Comparison of ENCODE assay signal across 9 mouse cellular contexts in genomic region chr17:26892635-26893375, GRCm38 (mm10). TPM values are rescaled to one million over a fixed set of nuclear protein-coding genes. Genes with fewer than 3 reads are reported as not detected.
DNase-seq lines count a peak whose midpoint lies in the region; ATAC-seq lines count a peak whose summit lies in the region.
"Had no signal": no experiment of that assay in that cellular context is flagged by ENCODE, and none has a peak within 500 bp of the region (broad histone marks: within the 10 kb centered on the region; RNA-seq: fewer than 3 reads in every experiment).

No protein-coding gene starts in this region.

- ATAC-seq in frontal cortex, adult (ENCODE audit: low TSS enrichment) = peak; percentile 31; the same call in 1 of the 2 replicates

- peaks cover 29% of the 10 kb centered on the region; the same call in 1 of the 2 replicates for H3K27me3 ChIP-seq in limb, embryonic 10.5 days (ENCODE audit: low read depth, poor library complexity, severe bottlenecking)

- no peaks in the 10 kb centered on the region for H3K36me3 ChIP-seq in limb, embryonic 10.5 days

- H3K9me3 ChIP-seq in limb, embryonic 10.5 days (replicated peaks) = no peaks in the 10 kb centered on the region

- no peak for DNase-seq in frontal cortex, postnatal 25 days (ENCODE audit: low spot score in 2 of 2)
- DNase-seq in heart, postnatal 10 days = peak; percentile 61 to 73
- no peak for DNase-seq in limb, embryonic 10.5 days (ENCODE audit: low spot score)
- no peak for DNase-seq in embryo, embryonic 9.5 days (ENCODE audit: extremely low spot score)
- no peak for DNase-seq in c-Kit-positive CD71-positive TER-119-positive erythroid progenitor cells, embryonic 14.5 days (ENCODE audit: low spot score)
- no peak for DNase-seq in lung, postnatal 10 days

- intact Hi-C loops in heart, postnatal 10 days (cut with DNase I) = no loop called here

- peak overlapping the region; percentile 22; the same call in 1 of the 2 replicates for H3K4me3 ChIP-seq in brown adipose tissue, adult 24 weeks (ENCODE audit: insufficient read depth, low read depth, low read length)
- no peak overlapping the region for H3K4me3 ChIP-seq in limb, embryonic 10.5 days

- no peaks in the 10 kb centered on the region for H3K4me1 ChIP-seq in brown adipose tissue, adult 24 weeks (ENCODE audit: control insufficient read depth, insufficient read depth, insufficient read length, low read length)
- peaks cover 26% of the 10 kb centered on the region for H3K4me1 ChIP-seq in limb, embryonic 10.5 days

- 56% methylated on average over 16 of the region's 16 CpGs for WGBS in limb, embryonic 10.5 days

- H3K27ac ChIP-seq in brown adipose tissue, adult 24 weeks (replicated peaks; ENCODE audit: low read depth, low read length) = no peak overlapping the region
- H3K27ac ChIP-seq in limb, embryonic 10.5 days = peak overlapping the region; percentile 28; the same call in 1 of the 2 replicates

RNA-seq across cellular contexts. Expression of gene Kifc5b, which starts 24.1 kb away (rescaled TPM):
- not detected in 2 replicates for polyA plus RNA-seq in brown adipose tissue, adult 24 weeks (2012; ENCODE audit: insufficient read depth, insufficient read length, missing spikeins)
- total RNA-seq in heart, postnatal 10 days (2021) = 1 to 10 TPM; 3.9 to 4.1 TPM
- polyA plus RNA-seq in limb, embryonic 10.5 days (2016; fragmentation: Nextera tagmentation; extraction: Ambion mirVana) = 12.3 and 12.6 TPM in 2 replicates

RNA-seq across cellular contexts. Expression of gene Phf1, which starts 40.0 kb away (rescaled TPM):
- polyA plus RNA-seq in brown adipose tissue, adult 24 weeks (2012; ENCODE audit: insufficient read depth, insufficient read length, missing spikeins) = 13.1 and 15.7 TPM in 2 replicates
- total RNA-seq in heart, postnatal 10 days (2021) = 10 to 100 TPM; 10.1 to 12.4 TPM
- polyA plus RNA-seq in limb, embryonic 10.5 days (2016; fragmentation: Nextera tagmentation; extraction: Ambion mirVana) = 3.5 and 5.0 TPM in 2 replicates

RNA-seq across cellular contexts. Expression of gene Cuta, which starts 46.6 kb away (rescaled TPM):
- 142 and 151 TPM in 2 replicates for polyA plus RNA-seq in brown adipose tissue, adult 24 weeks (2012; ENCODE audit: insufficient read depth, insufficient read length, missing spikeins)
- total RNA-seq in heart, postnatal 10 days (2021) = 100 to 1,000 TPM; 102 to 105 TPM
- 184 and 188 TPM in 2 replicates for polyA plus RNA-seq in limb, embryonic 10.5 days (2016; fragmentation: Nextera tagmentation; extraction: Ambion mirVana)

RNA-seq across cellular contexts. Expression of gene Nkx2-5, which starts 48.0 kb away (rescaled TPM):
- polyA plus RNA-seq in brown adipose tissue, adult 24 weeks (2012; ENCODE audit: insufficient read depth, insufficient read length, missing spikeins) = not detected in 2 replicates
- total RNA-seq in heart, postnatal 10 days (2021) = 10 to 100 TPM; 77.5 to 93.1 TPM
- 0.10 and 0.14 TPM in 2 replicates for polyA plus RNA-seq in limb, embryonic 10.5 days (2016; fragmentation: Nextera tagmentation; extraction: Ambion mirVana)
- polyA plus RNA-seq: testis, adult 2 months had no signal

RNA-seq across cellular contexts. Expression of gene Syngap1, which starts 48.2 kb away (rescaled TPM):
- polyA plus RNA-seq in brown adipose tissue, adult 24 weeks (2012; ENCODE audit: insufficient read depth, insufficient read length, missing spikeins) = 1.1 and 1.6 TPM in 2 replicates
- 10 to 100 TPM in 1 of 2 experiments, 1 to 10 TPM in 1; 9.3 to 10.8 TPM for total RNA-seq in heart, postnatal 10 days (2021)
- 2.8 and 3.1 TPM in 2 replicates for polyA plus RNA-seq in limb, embryonic 10.5 days (2016; fragmentation: Nextera tagmentation; extraction: Ambion mirVana)

Comparison
In these comparisons a context has a peak if more than half of its experiments do, and no peak if none do; other contexts are left out.
1. DNase-seq: peak in heart, postnatal 10 days (2 of 2); none in frontal cortex, postnatal 25 days (0 of 2), limb, embryonic 10.5 days (single experiment), embryo, embryonic 9.5 days (single experiment), c-Kit-positive CD71-positive TER-119-positive erythroid progenitor cells, embryonic 14.5 days (single experiment) and lung, postnatal 10 days (single experiment).
2. RNA of gene Kifc5b, which starts 24.1 kb away (polyA plus RNA-seq): 12.3 to 12.6 TPM in limb, embryonic 10.5 days; not detected in brown adipose tissue, adult 24 weeks; every median in the first group is over 10 times any median in the second.